Mouse (Mus musculus): Measurements from ENCODE around the gene Aktip. TPM values are rescaled to one million over a fixed set of nuclear protein-coding genes. Genes with fewer than 3 reads are reported as not detected.
A peak's percentile ranks its signal among the peaks of the same experiment; 100 is the strongest.

Aktip gene
- polyA plus RNA-seq, 1 experiment from 2014 or later: 96.5 TPM

- Histone ChIP-seq H3K4me2 (no peak overlapping the region), H3K36me3 (replicated peaks) (no peaks in the 10 kb centered on the region), H3K27me3 (peaks cover 32% of the 10 kb centered on the region), H3K4me1 (peaks cover 11% of the 10 kb centered on the region), H3K9me3 (no peaks in the 10 kb centered on the region), H3K27ac (no peak overlapping the region), H3K9ac (no peak overlapping the region), H3K4me3 (replicated peaks) (no peak overlapping the region)
- ATAC-seq (ENCODE audit: low FRiP score): no peak
- WGBS: 82% methylated on average over 12 of the region's 12 CpGs
Measured at GRCm38 (mm10) chr8:91186372-91186771, 13.4 kb downstream of the Aktip start.

GRCm38 (mm10) chr8:91177708-91178107, 22.1 kb downstream of the Aktip start:
- Histone ChIP-seq H3K27me3 (peaks cover 6% of the 10 kb centered on the region; the same call in 1 of the 2 replicates), H3K4me3 (replicated peaks) (no peak overlapping the region), H3K27ac (no peak overlapping the region), H3K9me3 (no peaks in the 10 kb centered on the region), H3K9ac (no peak overlapping the region), H3K4me2 (no peak overlapping the region), H3K36me3 (replicated peaks) (no peaks in the 10 kb centered on the region), H3K4me1 (0 out of 2 replicates have a peak, but pooled peaks cover 7% of the 10 kb centered on the region)
- ATAC-seq (ENCODE audit: low FRiP score): no peak
- 86% methylated on average over 1 of the region's 1 CpGs for WGBS

GRCm38 (mm10) chr8:91176176-91176575, 23.6 kb downstream of the Aktip start:
- Histone ChIP-seq H3K4me2 (no peak overlapping the region), H3K9ac (no peak overlapping the region), H3K36me3 (replicated peaks) (no peaks in the 10 kb centered on the region), H3K27ac (no peak overlapping the region), H3K4me3 (replicated peaks) (no peak overlapping the region), H3K4me1 (peaks cover 17% of the 10 kb centered on the region), H3K27me3 (peaks cover 6% of the 10 kb centered on the region; the same call in 1 of the 2 replicates), H3K9me3 (no peaks in the 10 kb centered on the region)
- 68% methylated on average over 14 of the region's 14 CpGs for WGBS
- no peak for ATAC-seq (ENCODE audit: low FRiP score)

GRCm38 (mm10) chr8:91171605-91172004, 28.2 kb downstream of the Aktip start:
- WGBS: 39% methylated on average over 13 of the region's 13 CpGs
- Histone ChIP-seq H3K4me2 (no peak overlapping the region), H3K27ac (peak overlapping the region; percentile 63; the same call in 1 of the 2 replicates), H3K9me3 (no peaks in the 10 kb centered on the region), H3K36me3 (replicated peaks) (no peaks in the 10 kb centered on the region), H3K4me3 (replicated peaks) (no peak overlapping the region), H3K9ac (no peak overlapping the region), H3K4me1 (peaks cover 32% of the 10 kb centered on the region), H3K27me3 (peaks cover 11% of the 10 kb centered on the region; the same call in 1 of the 2 replicates)
- peak; percentile 78 for ATAC-seq (ENCODE audit: low FRiP score)

- peak overlapping the region; percentile 29 for H3K4me2 ChIP-seq
- ATAC-seq (ENCODE audit: low FRiP score): 0 out of 2 replicates have a peak, but pooled peaks have one; percentile 67
- H3K36me3 ChIP-seq (replicated peaks): no peaks in the 10 kb centered on the region
- H3K9ac ChIP-seq: no peak overlapping the region
- H3K9me3 ChIP-seq: no peaks in the 10 kb centered on the region
- 39% methylated on average over 14 of the region's 14 CpGs for WGBS
- no peak overlapping the region for H3K27ac ChIP-seq
- peaks cover 11% of the 10 kb centered on the region; the same call in 1 of the 2 replicates for H3K27me3 ChIP-seq
- H3K4me3 ChIP-seq (replicated peaks): 0 out of 2 replicates have a peak overlapping the region, but pooled peaks have one; percentile 5
- H3K4me1 ChIP-seq: peaks cover 27% of the 10 kb centered on the region
Measured at GRCm38 (mm10) chr8:91170914-91171313, 28.9 kb downstream of the Aktip start.

GRCm38 (mm10) chr8:91170152-91170551, 29.6 kb downstream of the Aktip start:
- Histone ChIP-seq H3K27ac (peak overlapping the region; percentile 43; the same call in 1 of the 2 replicates), H3K4me2 (no peak overlapping the region)

GRCm38 (mm10) chr8:91159959-91160800, 39.6 kb downstream of the Aktip start:
- Histone ChIP-seq H3K27me3 (0 out of 2 replicates have a peak, but pooled peaks cover 4% of the 10 kb centered on the region), H3K4me2 (peak overlapping the region; percentile 37), H3K36me3 (replicated peaks) (no peaks in the 10 kb centered on the region), H3K4me1 (peaks cover 16% of the 10 kb centered on the region), H3K9me3 (0 out of 2 replicates have a peak, but pooled peaks cover 2% of the 10 kb centered on the region), H3K4me3 (replicated peaks) (no peak overlapping the region), H3K9ac (no peak overlapping the region), H3K27ac (no peak overlapping the region)
- 30% methylated on average over 15 of the region's 15 CpGs for WGBS
- no peak for ATAC-seq (ENCODE audit: low FRiP score)

More at GRCm38 (mm10) chr8:91170152-91170551, 29.6 kb downstream of the Aktip start:
- ATAC-seq (ENCODE audit: low FRiP score): no peak
- H3K9ac ChIP-seq: no peak overlapping the region
- H3K4me1 ChIP-seq: peaks cover 25% of the 10 kb centered on the region
- H3K9me3 ChIP-seq: 0 out of 2 replicates have a peak, but pooled peaks cover 2% of the 10 kb centered on the region
- no peaks in the 10 kb centered on the region for H3K36me3 ChIP-seq (replicated peaks)
- WGBS: 82% methylated on average over 6 of the region's 6 CpGs
- H3K27me3 ChIP-seq: peaks cover 11% of the 10 kb centered on the region; the same call in 1 of the 2 replicates
- no peak overlapping the region for H3K4me3 ChIP-seq (replicated peaks)

- Histone ChIP-seq H3K36me3 (replicated peaks) (no peaks in the 10 kb centered on the region), H3K9ac (no peak overlapping the region), H3K9me3 (0 out of 2 replicates have a peak, but pooled peaks cover 4% of the 10 kb centered on the region), H3K27me3 (0 out of 2 replicates have a peak, but pooled peaks cover 5% of the 10 kb centered on the region), H3K4me3 (replicated peaks) (no peak overlapping the region), H3K4me1 (peaks cover 16% of the 10 kb centered on the region), H3K27ac (no peak overlapping the region), H3K4me2 (no peak overlapping the region)
- WGBS: 94% methylated on average over 10 of the region's 10 CpGs
- ATAC-seq (ENCODE audit: low FRiP score): no peak
Measured at GRCm38 (mm10) chr8:91158617-91159016, 41.2 kb downstream of the Aktip start.

GRCm38 (mm10) chr8:91154564-91154963, 45.2 kb downstream of the Aktip start:
- H3K9ac ChIP-seq: no peak overlapping the region
- peaks cover 5% of the 10 kb centered on the region; the same call in 1 of the 2 replicates for H3K27me3 ChIP-seq
- H3K4me2 ChIP-seq: no peak overlapping the region
- 51% methylated on average over 6 of the region's 6 CpGs for WGBS
- no peak overlapping the region for H3K4me3 ChIP-seq (replicated peaks)
- peaks cover 4% of the 10 kb centered on the region for H3K4me1 ChIP-seq
- H3K9me3 ChIP-seq: peaks cover 7% of the 10 kb centered on the region; the same call in 1 of the 2 replicates
- no peaks in the 10 kb centered on the region for H3K36me3 ChIP-seq (replicated peaks)
- no peak overlapping the region for H3K27ac ChIP-seq
- no peak for ATAC-seq (ENCODE audit: low FRiP score)

GRCm38 (mm10) chr8:91153831-91154230, 45.9 kb downstream of the Aktip start:
- Histone ChIP-seq H3K4me3 (replicated peaks) (no peak overlapping the region), H3K4me1 (no peaks in the 10 kb centered on the region), H3K4me2 (no peak overlapping the region), H3K9me3 (peaks cover 7% of the 10 kb centered on the region; the same call in 1 of the 2 replicates), H3K27me3 (peaks cover 5% of the 10 kb centered on the region; the same call in 1 of the 2 replicates), H3K36me3 (replicated peaks) (no peaks in the 10 kb centered on the region), H3K27ac (no peak overlapping the region), H3K9ac (no peak overlapping the region)
- 79% methylated on average over 3 of the region's 3 CpGs for WGBS
- no peak for ATAC-seq (ENCODE audit: low FRiP score)

GRCm38 (mm10) chr8:91151531-91151930, 48.2 kb downstream of the Aktip start:
- peaks cover 7% of the 10 kb centered on the region; the same call in 1 of the 2 replicates for H3K9me3 ChIP-seq
- no peaks in the 10 kb centered on the region for H3K4me1 ChIP-seq
- ATAC-seq (ENCODE audit: low FRiP score): no peak
- no peak overlapping the region for H3K4me2 ChIP-seq
- WGBS: 94% methylated on average over 7 of the region's 7 CpGs
- H3K9ac ChIP-seq: no peak overlapping the region
- H3K36me3 ChIP-seq (replicated peaks): no peaks in the 10 kb centered on the region
- H3K27ac ChIP-seq: no peak overlapping the region
- peaks cover 5% of the 10 kb centered on the region; the same call in 1 of the 2 replicates for H3K27me3 ChIP-seq
- H3K4me3 ChIP-seq (replicated peaks): no peak overlapping the region

- no peaks in the 10 kb centered on the region for H3K36me3 ChIP-seq (replicated peaks)
- H3K27ac ChIP-seq: no peak overlapping the region
- H3K4me3 ChIP-seq (replicated peaks): no peak overlapping the region
- no peak overlapping the region for H3K9ac ChIP-seq
- 83% methylated on average over 3 of the region's 3 CpGs for WGBS
- no peaks in the 10 kb centered on the region; the same call in 1 of the 2 replicates for H3K27me3 ChIP-seq
- ATAC-seq (ENCODE audit: low FRiP score): no peak
- H3K9me3 ChIP-seq: peaks cover 7% of the 10 kb centered on the region; the same call in 1 of the 2 replicates
- H3K4me1 ChIP-seq: no peaks in the 10 kb centered on the region
- H3K4me2 ChIP-seq: no peak overlapping the region
Measured at GRCm38 (mm10) chr8:91149298-91149697, 50.5 kb downstream of the Aktip start.

All from forebrain, embryonic 12.5 days (tissue).